Mouse (Mus musculus): ENCODE data around the gene Olfr464.
"Not testable (repeated sequence)": the region's sequence is repeated elsewhere in the genome, so short reads cannot be mapped to it uniquely, and the experiment has no call there.

The Olfr464 gene

GRCm38 (mm10) chr11:87870096-87870495 lies 50.7 kb downstream of the Olfr464 start:
- ATAC-seq (ENCODE audit: insufficient number of reproducible peaks, low FRiP score, low TSS enrichment) = no peak

DNA sequence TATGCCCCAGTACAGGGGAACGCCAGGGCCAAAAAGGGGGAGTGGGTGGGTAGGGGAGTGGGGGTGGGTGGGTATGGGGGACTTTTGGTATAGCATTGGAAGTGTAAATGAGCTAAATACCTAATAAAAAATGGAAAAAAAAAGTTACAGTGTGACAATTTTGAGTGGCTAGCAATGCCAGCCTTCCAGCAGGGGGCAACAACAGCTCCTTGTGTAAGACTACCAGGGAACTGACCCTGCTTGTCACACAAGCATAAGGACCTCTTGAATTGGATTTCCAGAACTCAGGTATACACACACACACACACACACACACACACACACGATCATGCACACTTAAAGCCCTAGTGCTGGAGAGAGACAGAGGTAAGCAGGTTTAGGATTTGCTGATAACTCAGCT lies 53.9 kb downstream of the Olfr464 start:
- ATAC-seq (ENCODE audit: insufficient number of reproducible peaks, low FRiP score, low TSS enrichment) = not testable (repeated sequence)

All from cerebellum, adult (tissue).